Mouse (Mus musculus): ENCODE measurements at regions not wholly inside any gene's neighbourhood (a gene's known extent, or its start where the extent isn't known, plus 50 kb on each side); places are given as distances from the start of the nearest gene placed in this dataset.

- no peaks in the 10 kb centered on the region for H3K4me1 ChIP-seq (ENCODE audit: control insufficient read depth, insufficient read depth, low read length)
- ATAC-seq (ENCODE audit: insufficient read depth, low FRiP score, low TSS enrichment) (no peak), DNase-seq (ENCODE audit: low spot score) (no peak)
- no peaks in the 10 kb centered on the region for H3K9me3 ChIP-seq (ENCODE audit: control insufficient read depth, low read length)
- H3K9ac ChIP-seq (ENCODE audit: low read length): no peak overlapping the region
- H3K27ac ChIP-seq (ENCODE audit: low read depth, low read length): no peak overlapping the region
- H3K36me3 ChIP-seq (ENCODE audit: control insufficient read depth, insufficient read depth, low read length): no peaks in the 10 kb centered on the region
- no peaks in the 10 kb centered on the region for H3K27me3 ChIP-seq (ENCODE audit: control insufficient read depth, insufficient read depth, low read length)
- no peak overlapping the region for H3K4me3 ChIP-seq (ENCODE audit: low read depth, low read length)
- WGBS: 37% methylated on average over 7 of the region's 7 CpGs
- H3K4me2 ChIP-seq (ENCODE audit: low read depth): no peak overlapping the region
These were observed 122.2 kb upstream of the Nabp1 start for GRCm38 (mm10) chr1:51600425-51600824.

- peak; percentile 80; the same call in 1 of the 2 replicates for ATAC-seq (ENCODE audit: insufficient read depth, low FRiP score, low TSS enrichment)
- Histone ChIP-seq H3K27ac (ENCODE audit: low read depth, low read length) (no peak overlapping the region), H3K4me2 (ENCODE audit: low read depth) (no peak overlapping the region), H3K9ac (ENCODE audit: low read length) (no peak overlapping the region), H3K4me1 (ENCODE audit: control insufficient read depth, insufficient read depth, low read length) (no peaks in the 10 kb centered on the region), H3K9me3 (ENCODE audit: control insufficient read depth, low read length) (no peaks in the 10 kb centered on the region), H3K27me3 (ENCODE audit: control insufficient read depth, insufficient read depth, low read length) (no peaks in the 10 kb centered on the region), H3K36me3 (ENCODE audit: control insufficient read depth, insufficient read depth, low read length) (no peaks in the 10 kb centered on the region), H3K4me3 (ENCODE audit: low read depth, low read length) (no peak overlapping the region)
- DNase-seq (ENCODE audit: low spot score): peak; percentile 71
- WGBS: 51% methylated on average over 18 of the region's 18 CpGs
These were observed 119.0 kb upstream of the Nabp1 start for GRCm38 (mm10) chr1:51596935-51597820.

- H3K27ac ChIP-seq (ENCODE audit: low read depth, low read length): no peak overlapping the region
- 87% methylated on average over 4 of the region's 4 CpGs for WGBS
- DNase-seq (ENCODE audit: low spot score) (no peak), ATAC-seq (ENCODE audit: insufficient read depth, low FRiP score, low TSS enrichment) (no peak)
- no peak overlapping the region for H3K4me3 ChIP-seq (ENCODE audit: low read depth, low read length)
- H3K36me3 ChIP-seq (ENCODE audit: control insufficient read depth, insufficient read depth, low read length): no peaks in the 10 kb centered on the region
- no peaks in the 10 kb centered on the region for H3K9me3 ChIP-seq (ENCODE audit: control insufficient read depth, low read length)
- no peak overlapping the region for H3K4me2 ChIP-seq (ENCODE audit: low read depth)
- no peaks in the 10 kb centered on the region for H3K4me1 ChIP-seq (ENCODE audit: control insufficient read depth, insufficient read depth, low read length)
- no peak overlapping the region for H3K9ac ChIP-seq (ENCODE audit: low read length)
- H3K27me3 ChIP-seq (ENCODE audit: control insufficient read depth, insufficient read depth, low read length): no peaks in the 10 kb centered on the region
These were observed 116.4 kb upstream of the Nabp1 start for GRCm38 (mm10) chr1:51594666-51595065.

GRCm38 (mm10) chr1:51593621-51594441, 115.6 kb upstream of the Nabp1 start:
- Histone ChIP-seq H3K4me1 (ENCODE audit: control insufficient read depth, insufficient read depth, low read length) (no peaks in the 10 kb centered on the region), H3K27me3 (ENCODE audit: control insufficient read depth, insufficient read depth, low read length) (no peaks in the 10 kb centered on the region), H3K4me2 (ENCODE audit: low read depth) (no peak overlapping the region), H3K27ac (ENCODE audit: low read depth, low read length) (no peak overlapping the region), H3K9ac (ENCODE audit: low read length) (no peak overlapping the region), H3K4me3 (ENCODE audit: low read depth, low read length) (no peak overlapping the region), H3K9me3 (ENCODE audit: control insufficient read depth, low read length) (no peaks in the 10 kb centered on the region), H3K36me3 (ENCODE audit: control insufficient read depth, insufficient read depth, low read length) (no peaks in the 10 kb centered on the region)
- WGBS: 56% methylated on average over 10 of the region's 10 CpGs
- no peak for ATAC-seq (ENCODE audit: insufficient read depth, low FRiP score, low TSS enrichment)
- DNase-seq (ENCODE audit: low spot score): no peak

- no peak for ATAC-seq (ENCODE audit: insufficient read depth, low FRiP score, low TSS enrichment)
These were observed 113.7 kb upstream of the Nabp1 start for GRCm38 (mm10) chr1:51591886-51592285.

GRCm38 (mm10) chr1:51590606-51591400, 112.6 kb upstream of the Nabp1 start:
- no peak for ATAC-seq (ENCODE audit: insufficient read depth, low FRiP score, low TSS enrichment)
- 83% methylated on average over 9 of the region's 9 CpGs for WGBS
- Histone ChIP-seq H3K4me2 (ENCODE audit: low read depth) (no peak overlapping the region), H3K27ac (ENCODE audit: low read depth, low read length) (no peak overlapping the region), H3K4me3 (ENCODE audit: low read depth, low read length) (no peak overlapping the region), H3K9ac (ENCODE audit: low read length) (no peak overlapping the region), H3K27me3 (ENCODE audit: control insufficient read depth, insufficient read depth, low read length) (no peaks in the 10 kb centered on the region), H3K36me3 (ENCODE audit: control insufficient read depth, insufficient read depth, low read length) (no peaks in the 10 kb centered on the region), H3K4me1 (ENCODE audit: control insufficient read depth, insufficient read depth, low read length) (no peaks in the 10 kb centered on the region), H3K9me3 (ENCODE audit: control insufficient read depth, low read length) (no peaks in the 10 kb centered on the region)
- no peak for DNase-seq (ENCODE audit: low spot score)

More at GRCm38 (mm10) chr1:51591886-51592285, 113.7 kb upstream of the Nabp1 start:
- no peak overlapping the region for H3K9ac ChIP-seq (ENCODE audit: low read length)
- no peak for DNase-seq (ENCODE audit: low spot score)
- no peaks in the 10 kb centered on the region for H3K9me3 ChIP-seq (ENCODE audit: control insufficient read depth, low read length)
- 74% methylated on average over 4 of the region's 4 CpGs for WGBS
- no peaks in the 10 kb centered on the region for H3K27me3 ChIP-seq (ENCODE audit: control insufficient read depth, insufficient read depth, low read length)
- no peaks in the 10 kb centered on the region for H3K36me3 ChIP-seq (ENCODE audit: control insufficient read depth, insufficient read depth, low read length)
- H3K4me2 ChIP-seq (ENCODE audit: low read depth): no peak overlapping the region
- no peak overlapping the region for H3K27ac ChIP-seq (ENCODE audit: low read depth, low read length)
- H3K4me1 ChIP-seq (ENCODE audit: control insufficient read depth, insufficient read depth, low read length): no peaks in the 10 kb centered on the region
- H3K4me3 ChIP-seq (ENCODE audit: low read depth, low read length): no peak overlapping the region

- H3K4me1 ChIP-seq (ENCODE audit: control insufficient read depth, insufficient read depth, low read length): no peaks in the 10 kb centered on the region
- no peak overlapping the region for H3K9ac ChIP-seq (ENCODE audit: low read length)
- no peaks in the 10 kb centered on the region for H3K36me3 ChIP-seq (ENCODE audit: control insufficient read depth, insufficient read depth, low read length)
- 57% methylated on average over 3 of the region's 3 CpGs for WGBS
- DNase-seq (ENCODE audit: low spot score) (no peak), ATAC-seq (ENCODE audit: insufficient read depth, low FRiP score, low TSS enrichment) (no peak)
- H3K27me3 ChIP-seq (ENCODE audit: control insufficient read depth, insufficient read depth, low read length): no peaks in the 10 kb centered on the region
- H3K27ac ChIP-seq (ENCODE audit: low read depth, low read length): no peak overlapping the region
- H3K4me2 ChIP-seq (ENCODE audit: low read depth): no peak overlapping the region
- no peaks in the 10 kb centered on the region for H3K9me3 ChIP-seq (ENCODE audit: control insufficient read depth, low read length)
- no peak overlapping the region for H3K4me3 ChIP-seq (ENCODE audit: low read depth, low read length)
These were observed 106.8 kb upstream of the Nabp1 start for GRCm38 (mm10) chr1:51584925-51585424.

- Histone ChIP-seq H3K4me2 (ENCODE audit: low read depth) (no peak overlapping the region), H3K27ac (ENCODE audit: low read depth, low read length) (no peak overlapping the region), H3K9me3 (ENCODE audit: control insufficient read depth, low read length) (no peaks in the 10 kb centered on the region), H3K27me3 (ENCODE audit: control insufficient read depth, insufficient read depth, low read length) (no peaks in the 10 kb centered on the region), H3K9ac (ENCODE audit: low read length) (no peak overlapping the region), H3K4me3 (ENCODE audit: low read depth, low read length) (no peak overlapping the region), H3K4me1 (ENCODE audit: control insufficient read depth, insufficient read depth, low read length) (no peaks in the 10 kb centered on the region), H3K36me3 (ENCODE audit: control insufficient read depth, insufficient read depth, low read length) (no peaks in the 10 kb centered on the region)
- ATAC-seq (ENCODE audit: insufficient read depth, low FRiP score, low TSS enrichment) (no peak), DNase-seq (ENCODE audit: low spot score) (no peak)
- 89% methylated on average over 4 of the region's 4 CpGs for WGBS
These were observed 105.6 kb upstream of the Nabp1 start for GRCm38 (mm10) chr1:51583871-51584270.
